27 mouse cellular contexts compared by ENCODE assay signal in genomic region chr17:35009586-35009985, GRCm38 (mm10). TPM values are rescaled to one million over a fixed set of nuclear protein-coding genes. Genes with fewer than 3 reads are reported as not detected.
DNase-seq lines count a peak whose midpoint lies in the region; ATAC-seq and TF ChIP-seq lines count a peak whose summit lies in the region.
"Had no signal": no experiment of that assay in that cellular context is flagged by ENCODE, and none has a peak within 500 bp of the region (broad histone marks: within the 10 kb centered on the region; RNA-seq: fewer than 3 reads in every experiment).

No protein-coding gene starts in this region.

- H3K4me1 ChIP-seq in forebrain, embryonic 16.5 days (replicated peaks; ENCODE audit: control insufficient read depth, insufficient read depth, low read length): no peaks in the 10 kb centered on the region
- H3K4me1 ChIP-seq: forebrain, embryonic 13.5 days; hindbrain, embryonic 13.5 days; limb, embryonic 13.5 days; midbrain, embryonic 12.5 days had no signal

- 87% methylated on average over 7 of the region's 7 CpGs for WGBS in forebrain, embryonic 16.5 days

- no peak for ATAC-seq in forebrain, embryonic 16.5 days
- ATAC-seq: forebrain, embryonic 13.5 days; Patski had no signal

- H3K9ac ChIP-seq in forebrain, embryonic 16.5 days (replicated peaks; ENCODE audit: low read depth, low read length): no peak overlapping the region
- H3K9ac ChIP-seq: forebrain, embryonic 13.5 days; hindbrain, embryonic 13.5 days; limb, embryonic 13.5 days; midbrain, embryonic 12.5 days had no signal

- H3K27ac ChIP-seq in gastrocnemius, adult 2 months: no peak overlapping the region
- H3K27ac ChIP-seq in forebrain, embryonic 16.5 days (ENCODE audit: low read length): no peak overlapping the region
- H3K27ac ChIP-seq: forebrain, embryonic 13.5 days; hindbrain, embryonic 13.5 days; layer of hippocampus, adult 2 months; left cerebral cortex, adult 2 months; limb, embryonic 13.5 days; midbrain, embryonic 12.5 days had no signal

- H3K4me2 ChIP-seq in forebrain, embryonic 16.5 days (ENCODE audit: low read length): no peak overlapping the region
- H3K4me2 ChIP-seq: forebrain, embryonic 13.5 days; hindbrain, embryonic 13.5 days; limb, embryonic 13.5 days; liver, embryonic 11.5 days; midbrain, embryonic 12.5 days had no signal

- intact Hi-C loops in gastrocnemius, adult 2 months (cut with DNase I): no loop called here

- TF ChIP-seq CTCF in gastrocnemius, adult 2 months (IDR thresholded peaks at IDR 0.05): no peak

- peak; percentile 22 for DNase-seq in gastrocnemius, adult 2 months
- no peak for DNase-seq in gastrocnemius, adult 8-10 months (ENCODE audit: low spot score in 2 of 2)
- DNase-seq in adipocyte (ENCODE audit: low spot score): peak; percentile 41
- peak; percentile 75 to 79 for DNase-seq in cerebellum, adult 18-20 months
- DNase-seq in cerebellum, postnatal 10 days: peak; percentile 77 to 81
- DNase-seq in thymus, postnatal 0 days (ENCODE audit: low spot score): no peak
- no peak for DNase-seq in right cerebral cortex, adult 18-20 months
- DNase-seq: adrenal gland, postnatal 25 days; gastrocnemius, postnatal 36 days; kidney, adult 18-20 months; kidney, postnatal 36 days; lung, postnatal 4 days; retina, postnatal 1 day; right cerebral cortex, postnatal 25 days; thymus, postnatal 25 days had no signal

- no peak overlapping the region for H3K4me3 ChIP-seq in gastrocnemius, adult 2 months
- H3K4me3 ChIP-seq in forebrain, embryonic 16.5 days (replicated peaks; ENCODE audit: low read length): no peak overlapping the region
- H3K4me3 ChIP-seq: forebrain, embryonic 13.5 days; hindbrain, embryonic 13.5 days; layer of hippocampus, adult 2 months; left cerebral cortex, adult 2 months; limb, embryonic 13.5 days; megakaryocyte, embryonic 14.5 days; midbrain, embryonic 12.5 days had no signal

- H3K9me3 ChIP-seq in forebrain, embryonic 16.5 days (ENCODE audit: control insufficient read depth, low read length): no peaks in the 10 kb centered on the region
- H3K9me3 ChIP-seq: forebrain, embryonic 13.5 days; hindbrain, embryonic 13.5 days; limb, embryonic 13.5 days; megakaryocyte, embryonic 14.5 days; midbrain, embryonic 12.5 days had no signal

- no peaks in the 10 kb centered on the region for H3K27me3 ChIP-seq in forebrain, embryonic 16.5 days (replicated peaks; ENCODE audit: control insufficient read depth, insufficient read depth, low read length)
- H3K27me3 ChIP-seq: forebrain, embryonic 13.5 days; hindbrain, embryonic 13.5 days; limb, embryonic 13.5 days; megakaryocyte, embryonic 14.5 days; midbrain, embryonic 12.5 days; Patski had no signal

- H3K36me3 ChIP-seq in forebrain, embryonic 16.5 days (ENCODE audit: control insufficient read depth, insufficient read depth): peaks cover 45% of the 10 kb centered on the region

RNA-seq across cellular contexts. Expression of gene Vwa7, which starts 6.8 kb away (rescaled TPM):
- 10 to 100 TPM in 1 of 2 experiments, 1 to 10 TPM in 1; 7.8 to 14.4 TPM for total RNA-seq in gastrocnemius, adult 2 months (2021)
- total RNA-seq in gastrocnemius, adult 8-10 months (2022): 10 to 100 TPM in 3 of 4 experiments, 1 to 10 TPM in 1; 8.0 to 18.8 (median 13.7) TPM
- 0.26 and 0.36 TPM in 2 replicates for polyA plus RNA-seq in thymus, postnatal 0 days (2015; fragmentation: Nextera tagmentation; extraction: Ambion mirVana)
- 0.12 and 0.14 TPM in 2 replicates for polyA plus RNA-seq in forebrain, embryonic 16.5 days (2015; fragmentation: Nextera tagmentation; extraction: Ambion mirVana)

RNA-seq across cellular contexts. Expression of gene Vars, which starts 8.8 kb away (rescaled TPM):
- 10 to 100 TPM; 31.0 to 35.2 TPM for total RNA-seq in gastrocnemius, adult 2 months (2021)
- 10 to 100 TPM; 37.3 to 42.8 (median 41.0) TPM for total RNA-seq in gastrocnemius, adult 8-10 months (2022)
- 125 and 138 TPM in 2 replicates for polyA plus RNA-seq in thymus, postnatal 0 days (2015; fragmentation: Nextera tagmentation; extraction: Ambion mirVana)
- polyA plus RNA-seq in forebrain, embryonic 16.5 days (2015; fragmentation: Nextera tagmentation; extraction: Ambion mirVana): 81.7 and 85.2 TPM in 2 replicates

RNA-seq across cellular contexts. Expression of gene Sapcd1, which starts 18.2 kb away (rescaled TPM):
- not detected for total RNA-seq in gastrocnemius, adult 2 months (2021)
- total RNA-seq in gastrocnemius, adult 8-10 months (2022): not detected
- 18.2 and 22.5 TPM in 2 replicates for polyA plus RNA-seq in thymus, postnatal 0 days (2015; fragmentation: Nextera tagmentation; extraction: Ambion mirVana)
- 2.2 and 2.7 TPM in 2 replicates for polyA plus RNA-seq in forebrain, embryonic 16.5 days (2015; fragmentation: Nextera tagmentation; extraction: Ambion mirVana)
- total RNA-seq: gastrocnemius, postnatal 36 days; heart, adult 8-10 months; heart, postnatal 25 days had no signal

RNA-seq across cellular contexts. Expression of gene Lsm2, which starts 27.9 kb away (rescaled TPM):
- total RNA-seq in gastrocnemius, adult 2 months (2021): 10 to 100 TPM; 15.2 to 17.0 TPM
- 10 to 100 TPM; 11.7 to 15.7 (median 13.0) TPM for total RNA-seq in gastrocnemius, adult 8-10 months (2022)
- polyA plus RNA-seq in thymus, postnatal 0 days (2015; fragmentation: Nextera tagmentation; extraction: Ambion mirVana): 179 and 197 TPM in 2 replicates
- 119 and 121 TPM in 2 replicates for polyA plus RNA-seq in forebrain, embryonic 16.5 days (2015; fragmentation: Nextera tagmentation; extraction: Ambion mirVana)

RNA-seq across cellular contexts. Expression of gene Msh5, which starts 37.0 kb away (rescaled TPM):
- total RNA-seq in gastrocnemius, adult 2 months (2021): not detected
- not detected for total RNA-seq in gastrocnemius, adult 8-10 months (2022)
- polyA plus RNA-seq in thymus, postnatal 0 days (2015; fragmentation: Nextera tagmentation; extraction: Ambion mirVana): 8.9 and 13.5 TPM in 2 replicates
- 3.1 and 3.4 TPM in 2 replicates for polyA plus RNA-seq in forebrain, embryonic 16.5 days (2015; fragmentation: Nextera tagmentation; extraction: Ambion mirVana)

Comparison
In these comparisons a context has a peak if more than half of its experiments do, and no peak if none do; other contexts are left out.
1. DNase-seq: peak in gastrocnemius, adult 2 months (single experiment), adipocyte (single experiment), cerebellum, adult 18-20 months (2 of 2) and cerebellum, postnatal 10 days (2 of 2); none in gastrocnemius, adult 8-10 months (0 of 2), thymus, postnatal 0 days (single experiment) and right cerebral cortex, adult 18-20 months (single experiment).